19 mouse cellular contexts compared by ENCODE assay signal in genomic region chr6:61763379-61763778, GRCm38 (mm10).
"Had no signal": no experiment of that assay in that cellular context is flagged by ENCODE, and none has a peak within 500 bp of the region (broad histone marks: within the 10 kb centered on the region; RNA-seq: fewer than 3 reads in every experiment).

No protein-coding gene starts in this region.

- ATAC-seq: liver, postnatal 0 days; midbrain, embryonic 16.5 days had no signal

- H3K27ac ChIP-seq: lung, embryonic 15.5 days; midbrain, embryonic 10.5 days; midbrain, embryonic 12.5 days; neural tube, embryonic 13.5 days; neural tube, embryonic 15.5 days had no signal

- H3K4me2 ChIP-seq: lung, embryonic 15.5 days; midbrain, embryonic 12.5 days; neural tube, embryonic 13.5 days; neural tube, embryonic 15.5 days had no signal

- H3K4me3 ChIP-seq: lung, embryonic 15.5 days; midbrain, embryonic 10.5 days; midbrain, embryonic 12.5 days; myocyte; neural tube, embryonic 13.5 days; neural tube, embryonic 15.5 days had no signal

- H3K27me3 ChIP-seq: lung, embryonic 15.5 days; midbrain, embryonic 12.5 days; neural tube, embryonic 13.5 days; neural tube, embryonic 15.5 days had no signal

- H3K4me1 ChIP-seq: lung, embryonic 15.5 days; midbrain, embryonic 10.5 days; midbrain, embryonic 12.5 days; neural tube, embryonic 13.5 days had no signal

- DNase-seq: liver, postnatal 0 days; lung, adult 2 months; lung, postnatal 10 days; lung, postnatal 4 days; midbrain, embryonic 14.5 days; right cerebral cortex, adult 18-20 months; right cerebral cortex, postnatal 25 days; right cerebral cortex, postnatal 4 days; spleen, adult 18-20 months; thymus, adult 18-20 months; thymus, postnatal 14 days; thymus, postnatal 36 days had no signal

- H3K9ac ChIP-seq: liver, postnatal 0 days; lung, embryonic 15.5 days; midbrain, embryonic 12.5 days; neural tube, embryonic 13.5 days; neural tube, embryonic 15.5 days had no signal

- H3K9me3 ChIP-seq: lung, embryonic 15.5 days; midbrain, embryonic 10.5 days; midbrain, embryonic 12.5 days; neural tube, embryonic 13.5 days; neural tube, embryonic 15.5 days had no signal

- H3K36me3 ChIP-seq: lung, embryonic 15.5 days; midbrain, embryonic 10.5 days; midbrain, embryonic 12.5 days; neural tube, embryonic 13.5 days; neural tube, embryonic 15.5 days had no signal
